Mouse (Mus musculus) large intestine, adult 2 months (tissue): ENCODE results near the gene Tmem43. TPM values are rescaled to one million over a fixed set of nuclear protein-coding genes. Genes with fewer than 3 reads are reported as not detected.

Experiments
- DNase-seq: peaks from one replicate; pipeline ENCODE4 v3.0.0-alpha.2; 2012; ENCODE audit warnings: low read depth, low spot score
- WGBS: fragments of 180-500 bp; shearing (Covaris S2); methylation state at CpG from one replicate; pipeline ENCODE4 v1.1.7; 2018; 5-methylcytosine and 5-hydroxymethylcytosine counted together
- polyA plus RNA-seq: library from polyadenylated mRNA; depleted of rRNA; stranded (reverse); fragments of >200 nt; gene quantifications from 2 replicates; pipeline ENCODE4 v1.2.3, GENCODE M21; 2012; rRNA removed

Gene Tmem43
- polyA plus RNA-seq, 1 experiment = 24.2 TPM

DNA sequence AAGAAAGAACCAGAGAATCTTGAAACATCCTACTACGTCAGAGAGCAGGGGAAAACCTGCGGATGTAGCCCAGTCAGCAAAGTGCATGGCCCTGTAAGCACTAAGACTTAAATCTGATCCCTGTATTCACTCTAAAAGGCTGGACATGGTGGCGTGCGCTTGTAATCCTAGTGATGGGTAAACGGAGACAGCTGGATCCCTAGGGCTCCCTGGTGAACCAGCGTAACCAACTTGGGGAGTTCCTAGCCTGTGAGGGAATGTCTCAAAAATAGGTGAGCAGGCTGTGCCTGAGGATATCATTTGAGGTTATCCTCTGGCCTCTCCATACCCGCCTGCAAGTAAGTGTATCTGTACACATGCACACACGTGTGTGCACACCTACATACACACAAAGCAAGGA is 57.2 kb downstream of the Tmem43 start:
- WGBS = 95% methylated on average over 8 of the region's 8 CpGs
- no peak for DNase-seq

GRCm38 (mm10) chr6:91531276-91531675 is 57.8 kb downstream of the Tmem43 start:
- WGBS = 35% methylated on average over 6 of the region's 6 CpGs
- no peak for DNase-seq

DNA sequence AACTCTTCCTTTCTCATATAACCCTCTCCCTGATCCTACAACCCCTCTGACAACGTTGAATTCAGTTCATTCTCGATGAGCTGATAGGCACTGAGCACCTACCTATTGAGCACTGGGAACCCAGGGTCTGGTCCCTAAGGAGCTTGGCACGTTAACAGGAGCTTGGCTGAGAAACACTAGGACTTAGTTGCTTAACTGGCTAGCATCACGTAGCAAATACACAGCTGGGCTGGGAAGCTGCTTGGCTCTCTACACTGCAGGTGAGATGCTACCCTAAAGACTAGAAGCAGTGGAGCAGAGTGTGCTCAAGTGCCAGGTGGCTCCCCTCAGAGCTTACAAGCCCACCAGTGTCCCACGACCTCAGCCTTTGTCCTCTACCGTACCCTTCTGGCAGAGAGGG is 59.2 kb downstream of the Tmem43 start:
- no peak for DNase-seq
- 72% methylated on average over 6 of the region's 6 CpGs for WGBS

DNA sequence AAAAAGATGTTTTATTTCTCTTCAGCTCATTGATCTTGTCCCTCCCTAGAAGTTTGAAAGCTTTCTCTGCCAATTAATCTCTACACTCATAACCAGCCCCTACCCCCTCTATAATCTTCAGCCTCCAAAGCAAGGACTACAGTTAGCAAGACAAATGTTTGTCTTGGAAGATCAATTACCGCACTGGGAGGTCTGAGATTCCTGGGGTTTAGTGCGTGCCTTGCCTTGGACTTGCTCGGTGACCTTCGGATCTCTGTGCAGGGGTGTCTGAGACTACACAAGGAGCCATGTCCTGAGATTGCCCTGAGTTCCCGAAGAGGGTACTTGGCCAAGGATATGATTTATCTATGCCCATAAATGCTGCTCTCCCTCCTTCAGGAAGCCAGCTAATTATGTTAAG is 59.9 kb downstream of the Tmem43 start:
- no peak for DNase-seq
- 11% methylated on average over 5 of the region's 5 CpGs for WGBS

DNA sequence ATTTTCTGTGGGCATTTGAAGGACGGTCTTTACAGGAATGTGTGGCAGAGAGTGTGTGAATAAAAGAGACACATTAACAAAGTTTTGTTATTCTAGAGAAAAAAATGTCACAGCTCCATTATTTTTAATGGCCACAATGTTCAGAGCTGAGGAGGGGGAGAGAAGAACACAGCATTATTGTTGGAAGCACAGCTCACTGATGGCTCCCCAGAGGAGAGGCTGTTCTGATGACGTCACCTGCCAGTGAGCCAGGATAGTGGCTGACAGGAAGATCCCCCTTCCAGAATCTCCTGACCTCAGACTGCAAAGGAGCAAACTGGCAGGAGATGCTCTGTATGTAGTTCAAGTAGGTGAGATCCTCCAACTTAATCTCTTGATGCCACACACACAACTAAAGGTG is 60.3 kb downstream of the Tmem43 start:
- no peak for DNase-seq
- 19% methylated on average over 2 of the region's 2 CpGs for WGBS

DNA sequence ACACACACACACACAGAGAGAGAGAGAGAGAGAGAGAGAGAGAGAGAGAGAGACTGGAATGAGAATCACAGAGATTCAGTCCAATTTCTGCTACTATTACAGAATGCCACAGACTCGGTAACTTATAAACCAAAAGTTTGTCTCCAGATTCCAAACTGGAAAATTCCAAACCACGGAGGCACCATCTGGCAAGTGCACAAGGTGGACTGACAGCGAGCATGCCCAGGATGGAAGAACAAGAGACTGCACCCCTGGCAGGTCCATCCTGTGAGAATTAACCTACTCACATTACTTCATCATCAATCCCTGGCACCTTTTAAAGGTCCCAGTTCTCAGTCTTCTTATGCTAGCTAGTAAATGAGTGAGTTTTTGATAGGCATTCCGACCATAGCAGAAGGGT is 60.8 kb downstream of the Tmem43 start:
- WGBS = 70% methylated on average over 4 of the region's 4 CpGs
- no peak for DNase-seq

- no peak for DNase-seq
- WGBS = 83% methylated on average over 3 of the region's 3 CpGs
These were observed 61.7 kb downstream of the Tmem43 start for GRCm38 (mm10) chr6:91535231-91535630.

DNA sequence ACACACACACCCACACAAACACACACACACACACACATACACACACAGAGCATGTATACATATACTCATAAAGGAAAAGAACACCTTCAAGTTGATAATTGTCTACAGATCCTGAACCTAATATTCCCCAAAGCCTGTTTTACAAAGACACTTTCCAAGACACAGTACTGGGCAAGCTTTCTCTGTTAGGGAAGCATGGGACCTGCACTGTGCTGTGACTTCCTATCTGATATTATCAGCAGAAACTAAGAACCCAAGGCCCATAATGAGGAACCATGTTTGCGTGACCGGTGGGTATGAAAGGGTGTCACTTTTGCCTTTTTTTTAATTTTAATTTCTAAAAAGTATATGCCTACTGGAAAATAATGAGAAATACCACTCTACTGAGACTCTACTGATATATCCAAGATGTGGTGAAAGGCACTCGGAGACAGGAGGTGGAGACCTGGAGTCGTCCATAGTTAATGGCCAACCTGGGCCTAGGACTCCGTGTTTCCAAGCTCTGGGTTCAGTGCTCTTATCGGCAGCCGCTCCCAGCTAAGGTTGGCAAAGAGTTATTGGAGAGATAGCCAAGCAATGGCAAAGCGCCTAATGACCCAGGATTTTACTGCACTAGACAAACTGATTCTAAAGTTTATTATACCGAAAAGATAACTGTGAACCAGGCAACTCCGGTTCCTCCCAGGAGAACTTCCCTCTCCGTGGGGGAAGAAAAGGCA is 62.7 kb downstream of the Tmem43 start:
- 31% methylated on average over 11 of the region's 11 CpGs for WGBS
- peak; percentile 88 for DNase-seq

Other genes with a start within 250 kb of the Tmem43 start
- not detected in 2 replicates for gene Wnt7a, start 62.3 kb upstream of the Tmem43 start, polyA plus RNA-seq
- 9.0 and 10.3 TPM in 2 replicates for gene Chchd4, start 157 bp upstream of the Tmem43 start, polyA plus RNA-seq
- gene Xpc, start 42.2 kb downstream of the Tmem43 start, polyA plus RNA-seq = 4.4 and 5.9 TPM in 2 replicates
- 50.7 and 61.2 TPM in 2 replicates for gene Lsm3, start 42.2 kb downstream of the Tmem43 start, polyA plus RNA-seq
- gene Slc6a6, start 210.3 kb downstream of the Tmem43 start, polyA plus RNA-seq = 74.2 and 172 TPM in 2 replicates